Mouse (Mus musculus): ENCODE results near the gene Il10rb.

Gene Il10rb

GRCm38 (mm10) chr16:91450137-91451064 is 44.4 kb downstream of the Il10rb start:
- DNase-seq (ENCODE audit: low spot score): no peak

- no peak for DNase-seq (ENCODE audit: low spot score)
These were observed 46.0 kb downstream of the Il10rb start for GRCm38 (mm10) chr16:91451949-91452348.

DNA sequence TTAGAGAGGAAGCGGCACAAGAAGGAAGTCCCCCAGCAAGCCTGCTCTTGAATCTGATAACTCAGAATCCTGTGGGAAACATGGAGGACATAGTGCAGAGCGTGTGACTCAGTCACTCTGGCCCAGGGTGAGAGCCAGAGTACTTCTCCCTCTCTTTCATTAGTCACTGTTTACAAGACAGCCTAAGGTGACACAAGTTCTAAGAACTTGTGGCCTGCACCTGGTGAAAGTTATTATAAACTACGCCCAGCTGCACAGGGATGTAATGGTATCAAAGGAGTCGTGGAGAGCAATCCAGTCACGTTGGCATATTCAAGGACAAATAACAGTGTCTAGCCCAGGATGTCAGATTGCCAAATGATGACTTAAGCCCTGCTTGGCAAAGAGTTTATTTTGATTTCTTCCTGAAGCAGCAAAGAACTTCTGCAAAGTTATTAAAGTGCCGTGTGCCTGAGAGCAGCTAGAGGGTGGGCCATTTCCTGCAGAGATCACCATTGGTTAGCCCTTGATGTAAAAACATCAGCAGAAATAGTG is 46.5 kb downstream of the Il10rb start:
- DNase-seq (ENCODE audit: low spot score): no peak

GRCm38 (mm10) chr16:91455868-91456267 is 49.9 kb downstream of the Il10rb start:
- no peak for DNase-seq (ENCODE audit: low spot score)

- DNase-seq (ENCODE audit: low spot score): peak; percentile 18
These were observed 52.4 kb downstream of the Il10rb start for GRCm38 (mm10) chr16:91458301-91458746.

DNA sequence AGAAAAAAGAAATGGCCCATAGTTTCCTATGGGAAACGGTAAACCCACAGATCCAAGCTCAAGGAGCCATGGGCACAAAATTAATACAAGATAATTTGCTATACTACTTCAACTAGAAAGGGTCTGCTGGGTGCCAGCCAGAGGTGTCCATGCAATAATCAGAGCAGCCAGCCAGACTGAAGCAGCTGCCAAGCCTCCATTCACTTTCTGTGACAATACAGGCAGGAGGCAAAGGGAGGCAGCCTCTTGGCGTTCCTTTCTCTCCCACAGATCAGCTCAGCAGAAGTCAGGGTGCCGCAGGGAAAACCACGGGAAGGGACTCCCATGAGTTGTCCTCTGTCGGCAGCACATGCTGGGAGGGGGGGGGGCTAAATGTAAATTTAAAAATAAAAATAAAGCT is 53.0 kb downstream of the Il10rb start:
- no peak for DNase-seq (ENCODE audit: low spot score)

GRCm38 (mm10) chr16:91459396-91459795 is 53.4 kb downstream of the Il10rb start:
- DNase-seq (ENCODE audit: low spot score): no peak

- peak; percentile 37 for DNase-seq (ENCODE audit: low spot score)
These were observed 53.9 kb downstream of the Il10rb start for GRCm38 (mm10) chr16:91459841-91460370.

DNA sequence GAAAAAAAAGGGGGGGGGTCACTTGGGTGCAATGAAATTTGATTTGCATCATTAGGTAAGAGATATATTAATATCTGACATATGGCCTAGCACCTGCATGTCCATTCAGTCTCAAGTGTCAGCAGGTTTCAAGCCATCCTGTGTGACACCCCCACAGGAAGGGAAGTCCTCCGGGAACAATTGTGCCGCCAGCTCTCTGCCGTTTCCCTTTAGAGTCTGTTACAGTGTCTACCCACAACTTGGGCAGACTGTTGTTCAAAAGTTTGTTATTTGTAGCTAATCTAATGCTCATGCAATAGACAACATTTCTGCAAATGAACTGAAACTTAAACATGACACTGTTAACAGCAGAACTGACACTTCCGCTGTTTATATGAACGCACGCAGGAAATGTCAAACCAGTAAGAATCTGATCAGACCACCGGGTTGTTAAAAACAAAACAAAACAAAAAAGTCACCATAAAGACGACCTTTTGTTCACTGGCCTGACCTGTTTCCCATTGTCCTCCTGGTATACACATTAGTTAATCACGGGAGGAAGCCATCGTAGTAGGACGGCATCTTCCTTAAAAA is 55.2 kb downstream of the Il10rb start:
- no peak for DNase-seq (ENCODE audit: low spot score)

- DNase-seq (ENCODE audit: low spot score): no peak
These were observed 55.8 kb downstream of the Il10rb start for GRCm38 (mm10) chr16:91461773-91462181.

DNA sequence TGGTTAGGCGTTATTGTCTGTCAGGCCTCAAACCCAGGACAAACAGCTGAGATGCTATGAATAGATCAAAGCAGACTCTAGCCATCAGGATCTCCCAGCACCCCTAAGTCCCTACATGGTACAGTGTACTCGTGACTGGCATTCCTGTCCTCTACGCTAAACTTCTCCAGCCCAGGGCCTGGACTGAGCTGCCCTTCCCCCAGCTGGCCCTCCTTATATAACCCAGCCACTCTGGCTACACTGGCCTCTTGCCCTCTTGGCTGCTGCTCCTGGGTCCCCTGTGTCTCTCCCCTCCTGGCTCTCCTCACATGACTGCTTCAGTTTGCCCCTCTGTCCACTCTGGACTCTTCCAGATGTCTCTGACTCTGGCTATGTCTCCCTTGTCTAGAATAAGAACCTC is 56.7 kb downstream of the Il10rb start:
- DNase-seq (ENCODE audit: low spot score): no peak

- DNase-seq (ENCODE audit: low spot score): no peak
These were observed 57.4 kb downstream of the Il10rb start for GRCm38 (mm10) chr16:91463400-91463799.

DNA sequence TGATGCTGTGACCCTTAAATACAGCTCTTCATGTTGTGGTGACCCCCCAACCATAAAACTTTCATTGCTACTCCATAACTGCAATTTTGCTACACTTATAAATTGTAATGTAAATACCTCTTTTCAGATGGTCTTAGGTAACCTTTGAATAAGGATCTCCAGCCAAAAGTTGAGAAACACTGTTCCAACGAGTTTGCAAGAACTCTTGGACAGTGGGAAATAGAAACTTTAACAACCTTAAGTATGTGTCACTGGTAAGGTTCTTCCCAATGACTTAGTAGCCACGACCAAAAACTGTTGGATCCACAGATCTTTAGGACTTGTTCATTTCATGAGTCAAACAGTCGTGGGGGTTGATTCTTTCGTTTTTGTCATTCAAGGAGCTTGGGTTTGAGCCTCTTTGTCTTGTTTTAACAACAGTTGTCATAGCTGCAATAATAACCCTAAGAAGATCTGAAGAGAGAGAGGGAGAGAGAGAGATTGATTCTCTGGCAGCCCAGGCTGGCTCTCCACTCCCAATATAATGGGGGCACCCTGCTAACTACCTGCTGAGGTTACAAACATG is 58.0 kb downstream of the Il10rb start:
- DNase-seq (ENCODE audit: low spot score): no peak

- DNase-seq (ENCODE audit: low spot score): peak; percentile 81
These were observed 58.9 kb downstream of the Il10rb start for GRCm38 (mm10) chr16:91464594-91465504.

DNA sequence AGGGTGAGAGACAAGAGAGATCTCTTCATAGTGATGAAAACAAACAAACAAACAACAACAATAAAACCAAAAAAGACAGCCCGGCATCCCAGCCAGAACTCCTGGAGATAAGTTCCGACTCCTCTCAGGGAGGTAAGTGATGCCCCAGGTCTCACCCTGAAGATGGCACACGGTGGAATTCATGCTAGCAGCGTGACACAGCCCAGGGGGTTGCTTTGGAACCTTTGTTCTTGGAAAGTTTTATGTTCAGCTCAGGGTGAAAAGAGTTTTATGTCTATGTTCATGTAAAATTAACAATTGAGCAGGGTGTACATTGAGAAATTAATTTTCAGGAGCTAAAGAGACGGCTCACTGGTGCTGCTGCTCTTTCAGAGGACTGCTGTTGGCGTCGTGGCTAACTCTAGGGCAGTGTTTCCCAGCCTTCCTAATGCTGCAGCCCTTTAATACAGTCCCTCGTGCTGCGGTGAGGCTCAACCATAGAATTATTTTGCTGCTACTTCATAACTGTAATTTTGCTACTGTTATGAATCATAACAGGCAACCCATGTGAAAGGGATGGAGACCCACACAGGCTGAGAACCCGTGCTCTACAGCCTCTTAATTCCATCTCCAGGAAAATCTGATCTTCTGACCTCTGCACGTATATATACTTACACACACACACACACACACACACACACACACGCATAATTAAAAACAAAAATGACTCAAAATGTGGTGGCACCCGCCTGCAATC is 59.7 kb downstream of the Il10rb start:
- no peak for DNase-seq (ENCODE audit: low spot score)

DNA sequence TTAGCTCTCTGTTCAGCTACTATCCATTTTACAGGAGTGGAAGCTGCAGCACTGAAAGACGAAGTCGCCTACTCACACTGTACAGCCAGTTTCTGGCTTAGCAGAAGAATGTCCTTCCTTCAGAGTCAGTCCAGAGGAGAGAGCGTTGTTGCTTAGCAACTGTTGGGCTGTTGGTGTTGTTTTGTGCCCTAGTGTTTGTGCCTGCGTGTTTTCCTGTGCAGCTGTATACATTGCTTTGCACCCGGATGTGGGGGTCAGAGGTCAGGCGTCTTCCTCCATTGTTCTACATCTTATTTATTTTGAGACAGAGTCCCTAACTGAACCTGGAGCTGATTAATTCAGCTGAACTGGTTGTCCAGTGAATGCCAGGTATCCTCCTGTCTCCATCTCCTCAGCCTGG is 60.6 kb downstream of the Il10rb start:
- DNase-seq (ENCODE audit: low spot score): no peak

DNA sequence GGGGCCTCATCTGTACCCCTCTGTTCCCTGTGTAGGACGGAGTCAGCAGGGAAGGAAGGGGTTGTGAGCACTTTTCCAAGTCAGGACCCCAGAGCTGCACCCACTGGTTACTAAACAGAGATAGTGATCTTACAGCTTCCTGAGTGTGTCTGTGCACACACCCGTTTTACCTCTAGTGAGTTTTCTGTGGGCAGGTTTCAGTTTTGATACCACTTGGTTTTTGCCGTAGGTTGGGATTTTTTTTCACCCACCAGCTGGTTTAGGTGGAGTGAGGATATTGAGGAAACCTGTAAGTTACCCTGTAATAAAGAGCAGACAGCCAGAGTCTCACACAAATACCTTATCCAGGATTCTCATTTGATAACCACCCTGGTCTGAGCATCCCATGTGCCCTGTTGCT is 64.5 kb downstream of the Il10rb start:
- DNase-seq (ENCODE audit: low spot score): no peak

GRCm38 (mm10) chr16:91471481-91471880 is 65.5 kb downstream of the Il10rb start:
- DNase-seq (ENCODE audit: low spot score): no peak

Data from spleen, adult 12 weeks (tissue).